Mouse (Mus musculus) limb, embryonic 12.5 days (tissue): Measurements from ENCODE around the gene Gm7694. TPM values are rescaled to one million over a fixed set of nuclear protein-coding genes. Genes with fewer than 3 reads are reported as not detected.

ENCODE experiments used
- ATAC-seq: fragments of 200-750 bp; cut with Nextera tagmentation; 2 replicates; pipeline ENCODE4 v1.8.0; 2017; ENCODE audit warnings: low read depth, moderate TSS enrichment; ENCODE audit not compliant: insufficient number of reproducible peaks, insufficient read depth, low FRiP score, low TSS enrichment
- H3K27ac ChIP-seq: fragments of 300-500 bp; sonication (generic); 2 replicates; pipeline ENCODE4 v1.5.1; 2016; ENCODE audit warnings: mild to moderate bottlenecking, moderate library complexity
- H3K27me3 ChIP-seq: fragments of 300-500 bp; sonication (generic); 2 replicates; pipeline ENCODE4 v1.6.1; 2016; ENCODE audit warnings: mild to moderate bottlenecking, moderate library complexity
- H3K36me3 ChIP-seq: fragments of 300-500 bp; sonication (generic); 2 replicates; pipeline ENCODE4 v1.6.1; 2016; ENCODE audit warnings: mild to moderate bottlenecking, moderate library complexity
- H3K4me1 ChIP-seq: fragments of 300-500 bp; sonication (generic); replicated peaks from 2 replicates; pipeline ENCODE4 v1.6.1; 2016
- H3K4me2 ChIP-seq: fragments of 300-500 bp; sonication (generic); 2 replicates; pipeline ENCODE4 v1.6.1; 2016; ENCODE audit warnings: mild to moderate bottlenecking, moderate library complexity
- H3K4me3 ChIP-seq: fragments of 300-500 bp; sonication (generic); replicated peaks from 2 replicates; pipeline ENCODE4 v1.5.1; 2016; ENCODE audit warnings: mild to moderate bottlenecking
- H3K9ac ChIP-seq: fragments of 300-500 bp; sonication (generic); replicated peaks from 2 replicates; pipeline ENCODE4 v1.6.1; 2016; ENCODE audit warnings: mild to moderate bottlenecking, moderate library complexity
- H3K9me3 ChIP-seq: fragments of 300-500 bp; sonication (generic); 2 replicates; pipeline ENCODE4 v1.6.1; 2016; ENCODE audit warnings: mild to moderate bottlenecking, moderate library complexity
- WGBS: fragments of 180-500 bp; shearing (Covaris S2); methylation state at CpG from one replicate; pipeline ENCODE4 v1.1.7; 2016; 5-methylcytosine and 5-hydroxymethylcytosine counted together
- polyA plus RNA-seq: library from polyadenylated mRNA; unstranded; fragments of >200 nt; fragmentation: Nextera tagmentation; extraction: Ambion mirVana; gene quantifications from 2 replicates; pipeline ENCODE4 v1.2.1, GENCODE M21; 2016

Gene Gm7694
- polyA plus RNA-seq, 1 experiment from 2014 or later, result 3.3 TPM

GRCm38 (mm10) chr1:170322046-170322445 lies 15.9 kb upstream of the Gm7694 start:
- ATAC-seq, result no peak
- H3K27ac ChIP-seq, result no peak overlapping the region
- H3K9ac ChIP-seq, result no peak overlapping the region
- H3K27me3 ChIP-seq, result no peaks in the 10 kb centered on the region
- H3K36me3 ChIP-seq, result no peaks in the 10 kb centered on the region
- H3K4me2 ChIP-seq, result no peak overlapping the region
- 0 out of 2 replicates have a peak, but pooled peaks cover 2% of the 10 kb centered on the region for H3K4me1 ChIP-seq
- H3K9me3 ChIP-seq, result no peaks in the 10 kb centered on the region
- H3K4me3 ChIP-seq, result no peak overlapping the region
- 69% methylated on average over 2 of the region's 2 CpGs for WGBS

DNA sequence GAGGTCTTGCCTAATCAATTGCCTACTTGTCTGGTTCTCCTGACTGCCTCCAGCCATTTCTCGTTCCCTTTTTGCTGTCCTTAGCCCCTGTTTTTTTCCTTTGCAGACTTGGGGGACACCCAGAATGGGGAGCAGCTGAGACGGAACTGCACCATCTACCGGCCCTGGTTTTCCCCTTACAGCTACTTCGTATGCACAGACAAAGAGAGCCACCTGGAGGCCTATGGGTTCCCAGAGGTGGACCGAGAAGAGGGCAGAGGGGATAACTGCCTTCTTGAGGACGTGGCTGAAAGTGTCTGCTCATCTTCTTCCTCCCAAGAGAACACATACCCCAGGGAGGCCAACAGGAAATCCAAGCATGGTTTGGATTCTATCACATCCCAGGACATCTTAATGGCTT lies 5.3 kb upstream of the Gm7694 start:
- Histone ChIP-seq H3K27me3 (no peaks in the 10 kb centered on the region), H3K4me2 (no peak overlapping the region), H3K36me3 (no peaks in the 10 kb centered on the region), H3K9me3 (no peaks in the 10 kb centered on the region), H3K9ac (no peak overlapping the region), H3K27ac (no peak overlapping the region), H3K4me3 (no peak overlapping the region), H3K4me1 (peaks cover 14% of the 10 kb centered on the region)
- WGBS, result 78% methylated on average over 6 of the region's 6 CpGs
- no peak for ATAC-seq

DNA sequence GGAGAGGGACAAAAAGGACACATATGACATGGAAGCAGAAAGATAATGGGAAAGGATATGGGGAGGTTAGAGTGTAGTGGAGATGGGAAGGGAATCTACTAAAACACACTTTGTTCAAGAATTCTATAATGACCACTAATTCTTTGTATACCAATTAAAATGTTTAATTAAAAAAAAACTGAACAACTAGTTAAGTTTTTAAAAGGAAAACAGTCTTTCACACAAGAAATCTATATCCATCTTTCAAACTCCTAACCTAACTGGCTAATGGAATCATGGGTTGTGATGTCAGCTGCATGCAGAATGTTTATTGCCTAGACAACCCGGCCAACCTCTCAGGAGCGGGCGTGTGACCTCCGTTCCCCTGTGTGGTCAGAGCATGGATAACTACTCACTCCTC lies 2.4 kb upstream of the Gm7694 start, which contains the start of gene Spata46:
TSS of gene Spata46 (plus strand) at position 301 of the 400 bp plus-strand sequence.
- Histone ChIP-seq H3K27ac (no peak within 1 kb of the TSS), H3K27me3 (no peaks in the 10 kb centered on the region), H3K4me1 (peaks cover 8% of the 10 kb centered on the region), H3K4me3 (no peak within 1 kb of the TSS), H3K9ac (no peak within 1 kb of the TSS), H3K4me2 (no peak within 1 kb of the TSS), H3K36me3 (no peaks in the 10 kb centered on the region), H3K9me3 (no peaks in the 10 kb centered on the region)
- 87% methylated on average over 4 of the region's 4 CpGs for WGBS
- ATAC-seq, result no peak

DNA sequence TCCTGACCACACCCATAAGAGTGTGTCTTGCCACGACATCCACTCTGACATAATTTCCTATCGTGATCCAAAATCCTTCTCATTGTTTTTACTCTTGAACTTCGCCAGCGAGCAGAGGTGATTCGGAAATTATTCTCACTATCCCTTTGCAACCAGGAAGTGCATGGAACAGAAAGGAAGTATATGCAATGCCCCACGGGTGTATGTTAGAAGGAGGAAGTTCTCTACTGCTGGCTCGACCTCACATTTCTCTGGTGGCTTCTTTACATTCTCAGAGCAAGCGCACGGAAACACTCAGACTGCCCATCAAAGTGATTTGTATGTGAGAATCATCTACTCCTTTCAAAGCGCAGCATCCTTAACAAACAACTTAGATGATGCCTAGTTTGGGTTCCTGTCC lies 1.1 kb downstream of the Gm7694 start:
- H3K9ac ChIP-seq, result no peak overlapping the region
- H3K9me3 ChIP-seq, result no peaks in the 10 kb centered on the region
- H3K36me3 ChIP-seq, result no peaks in the 10 kb centered on the region
- ATAC-seq, result no peak
- WGBS, result 90% methylated on average over 10 of the region's 10 CpGs
- H3K4me1 ChIP-seq, result no peaks in the 10 kb centered on the region
- H3K4me2 ChIP-seq, result no peak overlapping the region
- no peaks in the 10 kb centered on the region for H3K27me3 ChIP-seq
- H3K4me3 ChIP-seq, result no peak overlapping the region
- no peak overlapping the region for H3K27ac ChIP-seq

- H3K9ac ChIP-seq, result no peak overlapping the region
- H3K27me3 ChIP-seq, result no peaks in the 10 kb centered on the region
- no peak overlapping the region for H3K4me2 ChIP-seq
- H3K9me3 ChIP-seq, result no peaks in the 10 kb centered on the region
- ATAC-seq, result no peak
- H3K36me3 ChIP-seq, result no peaks in the 10 kb centered on the region
- 75% methylated on average over 6 of the region's 6 CpGs for WGBS
- no peaks in the 10 kb centered on the region for H3K4me1 ChIP-seq
- no peak overlapping the region for H3K27ac ChIP-seq
- H3K4me3 ChIP-seq, result no peak overlapping the region
Measured at GRCm38 (mm10) chr1:170303103-170303502, 3.0 kb downstream of the Gm7694 start.

DNA sequence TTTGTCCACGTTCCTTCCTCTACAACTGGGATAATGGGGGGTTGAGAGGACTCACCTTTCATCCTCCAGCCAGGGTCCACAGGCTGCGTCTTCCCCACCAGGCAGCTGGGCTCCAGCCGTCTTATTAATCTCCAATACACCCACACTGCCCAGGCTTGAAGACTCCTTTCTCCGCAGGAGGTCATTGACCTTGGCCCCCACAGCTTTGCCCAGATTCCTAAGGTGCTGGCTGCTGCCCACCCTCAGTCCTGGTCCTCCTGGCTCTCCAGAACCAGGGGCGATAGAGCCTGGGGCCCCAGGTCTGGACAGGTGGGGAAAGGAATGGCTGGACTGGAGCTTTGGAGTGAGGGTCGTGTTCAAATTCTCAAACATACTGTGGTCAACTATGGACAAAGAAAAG lies 3.7 kb downstream of the Gm7694 start:
- Histone ChIP-seq H3K27ac (no peak overlapping the region), H3K4me3 (no peak overlapping the region), H3K4me2 (no peak overlapping the region), H3K36me3 (no peaks in the 10 kb centered on the region), H3K9me3 (no peaks in the 10 kb centered on the region), H3K9ac (no peak overlapping the region), H3K27me3 (no peaks in the 10 kb centered on the region), H3K4me1 (no peaks in the 10 kb centered on the region)
- 71% methylated on average over 6 of the region's 6 CpGs for WGBS
- no peak for ATAC-seq

GRCm38 (mm10) chr1:170301686-170302085 lies 4.4 kb downstream of the Gm7694 start:
- H3K27me3 ChIP-seq, result no peaks in the 10 kb centered on the region
- H3K9ac ChIP-seq, result no peak overlapping the region
- WGBS, result 94% methylated on average over 9 of the region's 9 CpGs
- H3K9me3 ChIP-seq, result no peaks in the 10 kb centered on the region
- H3K4me3 ChIP-seq, result no peak overlapping the region
- no peaks in the 10 kb centered on the region for H3K4me1 ChIP-seq
- no peak for ATAC-seq
- no peaks in the 10 kb centered on the region for H3K36me3 ChIP-seq
- no peak overlapping the region for H3K27ac ChIP-seq
- H3K4me2 ChIP-seq, result no peak overlapping the region

GRCm38 (mm10) chr1:170299496-170299895 lies 6.6 kb downstream of the Gm7694 start:
- Histone ChIP-seq H3K9me3 (no peaks in the 10 kb centered on the region), H3K36me3 (no peaks in the 10 kb centered on the region), H3K27ac (no peak overlapping the region), H3K27me3 (no peaks in the 10 kb centered on the region), H3K4me2 (no peak overlapping the region), H3K4me3 (no peak overlapping the region), H3K9ac (no peak overlapping the region), H3K4me1 (no peaks in the 10 kb centered on the region)
- 76% methylated on average over 4 of the region's 4 CpGs for WGBS
- no peak for ATAC-seq

- H3K9ac ChIP-seq, result no peak overlapping the region
- no peaks in the 10 kb centered on the region for H3K9me3 ChIP-seq
- no peak overlapping the region for H3K4me2 ChIP-seq
- no peaks in the 10 kb centered on the region for H3K27me3 ChIP-seq
- H3K4me3 ChIP-seq, result no peak overlapping the region
- H3K36me3 ChIP-seq, result no peaks in the 10 kb centered on the region
- WGBS, result 88% methylated on average over 15 of the region's 15 CpGs
- H3K4me1 ChIP-seq, result no peaks in the 10 kb centered on the region
- no peak overlapping the region for H3K27ac ChIP-seq
- ATAC-seq, result no peak
Measured at GRCm38 (mm10) chr1:170294786-170295570, 11.2 kb downstream of the Gm7694 start.

- H3K4me2 ChIP-seq, result no peak overlapping the region
- H3K9me3 ChIP-seq, result no peaks in the 10 kb centered on the region
- no peaks in the 10 kb centered on the region for H3K27me3 ChIP-seq
- no peak overlapping the region for H3K4me3 ChIP-seq
- H3K9ac ChIP-seq, result no peak overlapping the region
- no peak for ATAC-seq
- no peaks in the 10 kb centered on the region for H3K36me3 ChIP-seq
- H3K4me1 ChIP-seq, result no peaks in the 10 kb centered on the region
- no peak overlapping the region for H3K27ac ChIP-seq
- WGBS, result 79% methylated on average over 5 of the region's 5 CpGs
Measured at GRCm38 (mm10) chr1:170293257-170293656, 12.9 kb downstream of the Gm7694 start.

- H3K27ac ChIP-seq, result no peak overlapping the region
- WGBS, result 46% methylated on average over 9 of the region's 9 CpGs
- no peak overlapping the region for H3K4me3 ChIP-seq
- no peak for ATAC-seq
- no peaks in the 10 kb centered on the region for H3K4me1 ChIP-seq
- H3K4me2 ChIP-seq, result no peak overlapping the region
- no peaks in the 10 kb centered on the region for H3K27me3 ChIP-seq
- no peaks in the 10 kb centered on the region for H3K36me3 ChIP-seq
- no peaks in the 10 kb centered on the region for H3K9me3 ChIP-seq
- no peak overlapping the region for H3K9ac ChIP-seq
Measured at GRCm38 (mm10) chr1:170292239-170292951, 13.7 kb downstream of the Gm7694 start.
